8 mouse cellular contexts compared by ENCODE assay signal in genomic region chr17:35134801-35135590, GRCm38 (mm10). TPM values are rescaled to one million over a fixed set of nuclear protein-coding genes. Genes with fewer than 3 reads are reported as not detected.
A peak's percentile ranks its signal among the peaks of the same experiment; 100 is the strongest.
DNase-seq lines count a peak whose midpoint lies in the region; ATAC-seq and TF ChIP-seq lines count a peak whose summit lies in the region.

TSS of gene Bag6 (plus strand) at chr17:35135178.

- peak; percentile 79 for ATAC-seq in activated CD4-positive, CD25-positive, alpha-beta regulatory T cell, adult 4 months
- ATAC-seq in megakaryocyte progenitor cell, adult 5-6 weeks (replicated peaks; ENCODE audit: poor library complexity): peak; percentile 85

- peak; percentile 95 for DNase-seq in gastrocnemius, postnatal 10 days
- DNase-seq in induced T-regulatory cell, adult 2 months (ENCODE audit: low read depth): peak; percentile 98
- DNase-seq in left cerebral cortex, adult 9 months (ENCODE audit: low spot score in 2 of 2): peak; percentile 83 to 94
- DNase-seq in right cerebral cortex, postnatal 14 days: peak; percentile 96
- DNase-seq in urinary bladder, postnatal 36 days (ENCODE audit: low spot score in 2 of 2): peak; percentile 92

- H3K27ac ChIP-seq in cortical plate, adult 2 months (ENCODE audit: insufficient read depth, low read length): peak within 1 kb of the TSS; percentile 93

- peak; percentile 66; the same call in 1 of the 2 replicates for TF ChIP-seq POLR2A in cortical plate, adult 2 months (IDR thresholded peaks at IDR 0.05; ENCODE audit: extremely low read depth, insufficient read depth, low read length)

- no peaks in the 10 kb centered on the region; the same call in 1 of the 2 replicates for H3K4me1 ChIP-seq in cortical plate, adult 2 months (ENCODE audit: control insufficient read depth, insufficient read depth, low read length)

- TF ChIP-seq CTCF in cortical plate, adult 2 months (IDR thresholded peaks at IDR 0.05; ENCODE audit: extremely low read depth, insufficient read depth, low read length): no peak

- H3K4me3 ChIP-seq in cortical plate, adult 2 months (ENCODE audit: insufficient read depth, low read length): peak within 1 kb of the TSS; percentile 81

RNA-seq across cellular contexts. Expression of gene Bag6, which starts in this region (rescaled TPM):
- polyA plus RNA-seq in activated CD4-positive, CD25-positive, alpha-beta regulatory T cell, adult 4 months (2017; shearing (Covaris generic)): 10 to 100 TPM; 26.2 to 34.1 TPM
- 194 and 212 TPM in 2 replicates for polyA plus RNA-seq in cortical plate, adult 2 months (2012; rRNA removed)
- total RNA-seq in gastrocnemius, postnatal 10 days (2021): 100 to 1,000 TPM; 217 to 220 TPM
- 73.9 and 78.5 TPM in 2 replicates for total RNA-seq in megakaryocyte progenitor cell, adult 5-6 weeks (2015)
- total RNA-seq in megakaryocyte progenitor cell, adult 5-6 weeks (2017): 77.3 and 88.5 TPM in 2 replicates

Comparison
In these comparisons a context has a peak if more than half of its experiments do, and no peak if none do; other contexts are left out.
1. Peak in every context shown above with its lines: DNase-seq, ATAC-seq, H3K4me3 ChIP-seq and H3K27ac ChIP-seq.